Mouse (Mus musculus) embryonic facial prominence, embryonic 15.5 days (tissue): Measurements from ENCODE around the gene Mag. TPM values are rescaled to one million over a fixed set of nuclear protein-coding genes. Genes with fewer than 3 reads are reported as not detected.
A peak's percentile ranks its signal among the peaks of the same experiment; 100 is the strongest.

Source experiments
- ATAC-seq: fragments of 200-750 bp; cut with Nextera tagmentation; 2 replicates; pipeline ENCODE4 v1.8.0; 2017; ENCODE audit warnings: low read depth, moderate TSS enrichment; ENCODE audit not compliant: insufficient number of reproducible peaks, low FRiP score, low TSS enrichment
- H3K27ac ChIP-seq: fragments of 300-500 bp; sonication (generic); replicated peaks from 2 replicates; pipeline ENCODE4 v1.5.1; 2015; ENCODE audit warnings: mild to moderate bottlenecking, inconsistent platforms
- H3K27me3 ChIP-seq: fragments of 300-500 bp; sonication (generic); 2 replicates; pipeline ENCODE4 v1.6.1; 2015; ENCODE audit warnings: inconsistent platforms
- H3K36me3 ChIP-seq: fragments of 300-500 bp; sonication (generic); 2 replicates; pipeline ENCODE4 v1.6.1; 2015; ENCODE audit warnings: mild to moderate bottlenecking, inconsistent platforms
- H3K4me1 ChIP-seq: fragments of 300-500 bp; sonication (generic); 2 replicates; pipeline ENCODE4 v1.6.1; 2015; ENCODE audit warnings: inconsistent platforms
- H3K4me2 ChIP-seq: fragments of 300-500 bp; sonication (generic); replicated peaks from 2 replicates; pipeline ENCODE4 v1.6.1; 2015; ENCODE audit warnings: mild to moderate bottlenecking, inconsistent platforms
- H3K4me3 ChIP-seq: fragments of 300-500 bp; sonication (generic); replicated peaks from 2 replicates; pipeline ENCODE4 v1.5.1; 2015; ENCODE audit warnings: mild to moderate bottlenecking, inconsistent platforms
- H3K9ac ChIP-seq: fragments of 300-500 bp; sonication (generic); 2 replicates; pipeline ENCODE4 v1.6.1; 2015; ENCODE audit warnings: inconsistent platforms
- H3K9me3 ChIP-seq: fragments of 300-500 bp; sonication (generic); replicated peaks from 2 replicates; pipeline ENCODE4 v1.6.1; 2016; ENCODE audit warnings: inconsistent platforms
- WGBS: fragments of 180-500 bp; shearing (Covaris S2); methylation state at CpG from one replicate; pipeline ENCODE4 v1.1.7; 2015; 5-methylcytosine and 5-hydroxymethylcytosine counted together
- polyA plus RNA-seq: library from polyadenylated mRNA; unstranded; fragments of >200 nt; fragmentation: Nextera tagmentation; extraction: Ambion mirVana; gene quantifications from 2 replicates; pipeline ENCODE4 v1.2.1, GENCODE M21; 2015

The Mag gene
- polyA plus RNA-seq, result 1.00 and 1.4 TPM in 2 replicates

GRCm38 (mm10) chr7:30914732-30915131 is at the start of gene Mag:
TSS of gene Mag (minus strand) at chr7:30914873.
- Histone ChIP-seq H3K9me3 (no peaks in the 10 kb centered on the region), H3K27ac (no peak within 1 kb of the TSS), H3K36me3 (no peaks in the 10 kb centered on the region), H3K4me3 (no peak within 1 kb of the TSS), H3K9ac (no peak within 1 kb of the TSS), H3K4me1 (peaks cover 5% of the 10 kb centered on the region; the same call in 1 of the 2 replicates), H3K27me3 (no peaks in the 10 kb centered on the region), H3K4me2 (no peak within 1 kb of the TSS)
- WGBS, result 63% methylated on average over 8 of the region's 8 CpGs
- ATAC-seq, result no peak

- Histone ChIP-seq H3K9me3 (no peaks in the 10 kb centered on the region), H3K27ac (no peak overlapping the region), H3K4me1 (no peaks in the 10 kb centered on the region), H3K4me2 (no peak overlapping the region), H3K27me3 (no peaks in the 10 kb centered on the region), H3K36me3 (0 out of 2 replicates have a peak, but pooled peaks cover 3% of the 10 kb centered on the region), H3K4me3 (no peak overlapping the region), H3K9ac (no peak overlapping the region)
- WGBS, result 83% methylated on average over 7 of the region's 7 CpGs
- ATAC-seq, result no peak
These were observed 49.7 kb upstream of the Mag start for GRCm38 (mm10) chr7:30964366-30964765.

GRCm38 (mm10) chr7:30962862-30963261 is 48.2 kb upstream of the Mag start:
- WGBS, result 85% methylated on average over 5 of the region's 5 CpGs
- no peak overlapping the region for H3K27ac ChIP-seq
- H3K27me3 ChIP-seq, result no peaks in the 10 kb centered on the region
- no peak overlapping the region for H3K9ac ChIP-seq
- no peak overlapping the region for H3K4me2 ChIP-seq
- H3K9me3 ChIP-seq, result no peaks in the 10 kb centered on the region
- ATAC-seq, result no peak
- peaks cover 13% of the 10 kb centered on the region; the same call in 1 of the 2 replicates for H3K36me3 ChIP-seq
- H3K4me3 ChIP-seq, result no peak overlapping the region
- H3K4me1 ChIP-seq, result peaks cover 12% of the 10 kb centered on the region

- 84% methylated on average over 6 of the region's 6 CpGs for WGBS
These were observed 45.2 kb upstream of the Mag start for GRCm38 (mm10) chr7:30959786-30960349.

GRCm38 (mm10) chr7:30958866-30959487 is 44.3 kb upstream of the Mag start:
- no peak for ATAC-seq
- peaks cover 26% of the 10 kb centered on the region for H3K4me1 ChIP-seq
- H3K27ac ChIP-seq, result no peak overlapping the region
- H3K36me3 ChIP-seq, result peaks cover 23% of the 10 kb centered on the region
- no peak overlapping the region for H3K9ac ChIP-seq
- no peak overlapping the region for H3K4me3 ChIP-seq
- no peaks in the 10 kb centered on the region for H3K9me3 ChIP-seq
- no peak overlapping the region; the same call in 1 of the 2 replicates for H3K4me2 ChIP-seq
- 94% methylated on average over 9 of the region's 9 CpGs for WGBS
- H3K27me3 ChIP-seq, result no peaks in the 10 kb centered on the region

More at GRCm38 (mm10) chr7:30959786-30960349, 45.2 kb upstream of the Mag start:
- Histone ChIP-seq H3K27ac (no peak overlapping the region), H3K9me3 (no peaks in the 10 kb centered on the region), H3K4me3 (no peak overlapping the region), H3K4me2 (no peak overlapping the region), H3K9ac (no peak overlapping the region), H3K27me3 (no peaks in the 10 kb centered on the region), H3K4me1 (peaks cover 23% of the 10 kb centered on the region), H3K36me3 (peaks cover 14% of the 10 kb centered on the region)
- ATAC-seq, result no peak

GRCm38 (mm10) chr7:30958109-30958865 is 43.6 kb upstream of the Mag start:
- WGBS, result 73% methylated on average over 28 of the region's 28 CpGs
- Histone ChIP-seq H3K9me3 (no peaks in the 10 kb centered on the region), H3K4me1 (peaks cover 26% of the 10 kb centered on the region), H3K27ac (peak overlapping the region; percentile 99), H3K36me3 (peaks cover 30% of the 10 kb centered on the region), H3K9ac (peak overlapping the region; percentile 99), H3K4me2 (peak overlapping the region; percentile 70), H3K4me3 (peak overlapping the region; percentile 89), H3K27me3 (no peaks in the 10 kb centered on the region)
- no peak for ATAC-seq

GRCm38 (mm10) chr7:30957367-30957783 is 42.7 kb upstream of the Mag start:
- peak overlapping the region; percentile 70 for H3K4me2 ChIP-seq

GRCm38 (mm10) chr7:30956756-30957366 is 42.2 kb upstream of the Mag start, which contains the start of gene Usf2:
TSS of gene Usf2 (minus strand) at chr7:30956803.
- Histone ChIP-seq H3K9me3 (no peaks in the 10 kb centered on the region), H3K4me3 (peak within 1 kb of the TSS; percentile 89), H3K27ac (peak within 1 kb of the TSS; percentile 99), H3K4me1 (peaks cover 26% of the 10 kb centered on the region), H3K4me2 (peak within 1 kb of the TSS; percentile 83), H3K36me3 (peaks cover 44% of the 10 kb centered on the region), H3K27me3 (no peaks in the 10 kb centered on the region), H3K9ac (peak within 1 kb of the TSS; percentile 99)
- WGBS, result under 1% methylated on average over 29 of the region's 82 CpGs
- ATAC-seq, result peak; percentile 61

More at GRCm38 (mm10) chr7:30957367-30957783, 42.7 kb upstream of the Mag start:
- peak overlapping the region; percentile 99 for H3K9ac ChIP-seq
- H3K9me3 ChIP-seq, result no peaks in the 10 kb centered on the region
- ATAC-seq, result peak; percentile 75
- peak overlapping the region; percentile 89 for H3K4me3 ChIP-seq
- no peaks in the 10 kb centered on the region for H3K27me3 ChIP-seq
- peak overlapping the region; percentile 99 for H3K27ac ChIP-seq
- H3K4me1 ChIP-seq, result peaks cover 26% of the 10 kb centered on the region
- peaks cover 39% of the 10 kb centered on the region for H3K36me3 ChIP-seq
- whole genome bisulfite sequencing, result under 1% methylated on average over 43 of the region's 43 CpGs

- no peaks in the 10 kb centered on the region for H3K9me3 ChIP-seq
- H3K9ac ChIP-seq, result peak overlapping the region; percentile 99
- H3K36me3 ChIP-seq, result peaks cover 46% of the 10 kb centered on the region
- peak overlapping the region; percentile 99 for H3K27ac ChIP-seq
- H3K27me3 ChIP-seq, result no peaks in the 10 kb centered on the region
- peaks cover 26% of the 10 kb centered on the region for H3K4me1 ChIP-seq
- H3K4me3 ChIP-seq, result peak overlapping the region; percentile 89
- peak; percentile 32; the same call in 1 of the 2 replicates for ATAC-seq
- 0% methylated on average over 28 of the region's 49 CpGs for WGBS
- H3K4me2 ChIP-seq, result peak overlapping the region; percentile 83
These were observed 41.7 kb upstream of the Mag start for GRCm38 (mm10) chr7:30956357-30956751.

GRCm38 (mm10) chr7:30955584-30956356 is 41.1 kb upstream of the Mag start:
- WGBS, result under 1% methylated on average over 64 of the region's 64 CpGs
- Histone ChIP-seq H3K27me3 (no peaks in the 10 kb centered on the region), H3K4me1 (peaks cover 26% of the 10 kb centered on the region), H3K9me3 (no peaks in the 10 kb centered on the region), H3K36me3 (peaks cover 52% of the 10 kb centered on the region), H3K27ac (peak overlapping the region; percentile 99), H3K4me2 (peak overlapping the region; percentile 83), H3K4me3 (peak overlapping the region; percentile 89), H3K9ac (peak overlapping the region; percentile 99)
- ATAC-seq, result peak; percentile 69
